Mouse (Mus musculus): ENCODE results near the gene Gm2431. TPM values are rescaled to one million over a fixed set of nuclear protein-coding genes. Genes with fewer than 3 reads are reported as not detected.

The Gm2431 gene
- polyA plus RNA-seq, 1 experiment from 2014 or later = not detected

Other genes starting within 250 kb of the Gm2431 start
- 60.2 and 62.9 TPM in 2 replicates for gene Mob2, start 197.3 kb downstream of the Gm2431 start, polyA plus RNA-seq (2014; fragmentation: Nextera tagmentation; extraction: Ambion mirVana)
- gene Dusp8, start 162.5 kb downstream of the Gm2431 start, polyA plus RNA-seq (2014; fragmentation: Nextera tagmentation; extraction: Ambion mirVana) = 3.6 and 4.2 TPM in 2 replicates
- not detected in 2 replicates for gene Gm45618, start 137.6 kb downstream of the Gm2431 start, polyA plus RNA-seq (2014; fragmentation: Nextera tagmentation; extraction: Ambion mirVana)
- gene Gm39115, start 122.3 kb downstream of the Gm2431 start, polyA plus RNA-seq (2014; fragmentation: Nextera tagmentation; extraction: Ambion mirVana) = not detected in 2 replicates
- not detected in 2 replicates for gene Gm45337, start 113.7 kb downstream of the Gm2431 start, polyA plus RNA-seq (2014; fragmentation: Nextera tagmentation; extraction: Ambion mirVana)
- gene Gm29735, start 101.2 kb downstream of the Gm2431 start, polyA plus RNA-seq (2014; fragmentation: Nextera tagmentation; extraction: Ambion mirVana) = not detected in 2 replicates
- gene Gm4553, start 92.6 kb downstream of the Gm2431 start, polyA plus RNA-seq (2014; fragmentation: Nextera tagmentation; extraction: Ambion mirVana) = not detected in 2 replicates
- not detected in 2 replicates for gene Krtap5-2, start 82.3 kb downstream of the Gm2431 start, polyA plus RNA-seq (2014; fragmentation: Nextera tagmentation; extraction: Ambion mirVana)
- gene Gm10153, start 68.0 kb downstream of the Gm2431 start, polyA plus RNA-seq (2014; fragmentation: Nextera tagmentation; extraction: Ambion mirVana) = not detected in 2 replicates
- not detected in 2 replicates for gene Krtap5-3, start 57.0 kb downstream of the Gm2431 start, polyA plus RNA-seq (2014; fragmentation: Nextera tagmentation; extraction: Ambion mirVana)
- gene Gm7579, start 46.5 kb downstream of the Gm2431 start, polyA plus RNA-seq (2014; fragmentation: Nextera tagmentation; extraction: Ambion mirVana) = not detected in 2 replicates
- not detected in 2 replicates for gene Krtap5-5, start 28.4 kb downstream of the Gm2431 start, polyA plus RNA-seq (2014; fragmentation: Nextera tagmentation; extraction: Ambion mirVana)
- gene Gm40460, start 17.3 kb downstream of the Gm2431 start, polyA plus RNA-seq (2014; fragmentation: Nextera tagmentation; extraction: Ambion mirVana) = not detected in 2 replicates
- not detected in 2 replicates for gene Gm4559, start 16.0 kb upstream of the Gm2431 start, polyA plus RNA-seq (2014; fragmentation: Nextera tagmentation; extraction: Ambion mirVana)
- gene Krtap5-1, start 38.8 kb upstream of the Gm2431 start, polyA plus RNA-seq (2014; fragmentation: Nextera tagmentation; extraction: Ambion mirVana) = not detected in 2 replicates
- gene Krtap5-4, start 45.2 kb upstream of the Gm2431 start, polyA plus RNA-seq (2014; fragmentation: Nextera tagmentation; extraction: Ambion mirVana) = 0.20 TPM in 1 of 2 replicates, not detected in the other
- 0.97 and 1.9 TPM in 2 replicates for gene Ifitm10, start 115.4 kb upstream of the Gm2431 start, polyA plus RNA-seq (2014; fragmentation: Nextera tagmentation; extraction: Ambion mirVana)
- 2.0 TPM in 1 of 2 replicates, not detected in the other for gene Gm49369, start 124.3 kb upstream of the Gm2431 start, polyA plus RNA-seq (2014; fragmentation: Nextera tagmentation; extraction: Ambion mirVana)
- gene Ctsd, start 129.7 kb upstream of the Gm2431 start, polyA plus RNA-seq (2014; fragmentation: Nextera tagmentation; extraction: Ambion mirVana) = 163 and 197 TPM in 2 replicates
- gene Syt8, start 176.5 kb upstream of the Gm2431 start, polyA plus RNA-seq (2014; fragmentation: Nextera tagmentation; extraction: Ambion mirVana) = 0.52 TPM in 1 of 2 replicates, not detected in the other
- gene Tnni2, start 183.5 kb upstream of the Gm2431 start, polyA plus RNA-seq (2014; fragmentation: Nextera tagmentation; extraction: Ambion mirVana) = 1.4 and 2.7 TPM in 2 replicates
- gene Lsp1, start 202.5 kb upstream of the Gm2431 start, polyA plus RNA-seq (2014; fragmentation: Nextera tagmentation; extraction: Ambion mirVana) = 23.3 and 23.7 TPM in 2 replicates
- 1.5 and 2.8 TPM in 2 replicates for gene Tnnt3, start 240.5 kb upstream of the Gm2431 start, polyA plus RNA-seq (2014; fragmentation: Nextera tagmentation; extraction: Ambion mirVana)

Data from embryonic facial prominence, embryonic 11.5 days (tissue).